Mouse (Mus musculus): Measurements from ENCODE around the gene Syt13.

- TF ChIP-seq POLR2A (IDR thresholded peaks at IDR 0.05; ENCODE audit: control insufficient read depth, low read depth, low read length) (no peak), CTCF (IDR thresholded peaks at IDR 0.05; ENCODE audit: control insufficient read depth, insufficient read depth, insufficient replicate concordance, low read depth, low read length) (no peak)
These were observed 42.0 kb downstream of the Syt13 start for GRCm38 (mm10) chr2:92956943-92957342.

Data from testis, adult 2 months (tissue).